In the genomic region with DNA sequence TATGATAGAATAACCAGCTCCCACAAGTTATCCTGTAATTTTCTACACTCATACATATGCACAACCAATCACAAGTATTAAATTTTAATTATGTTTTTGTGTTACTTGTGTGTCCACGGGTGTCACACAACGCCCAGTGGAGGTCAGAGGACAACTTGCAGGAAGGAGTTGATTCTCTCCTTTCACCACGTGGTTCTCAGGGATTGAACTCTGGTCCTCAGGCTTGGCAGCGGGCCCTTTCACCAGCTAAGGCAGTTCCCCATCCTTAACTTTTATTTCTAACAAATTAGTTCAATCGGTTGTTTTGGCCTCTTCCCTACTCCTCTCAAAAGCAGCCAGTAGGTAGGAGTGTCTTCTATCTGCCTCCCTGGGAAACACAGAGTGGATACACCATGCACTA, we compare ENCODE assay signal across 14 mouse cellular contexts.
"Had no signal": no experiment of that assay in that cellular context is flagged by ENCODE, and none has a peak within 500 bp of the region (broad histone marks: within the 10 kb centered on the region; RNA-seq: fewer than 3 reads in every experiment).

No protein-coding gene starts in this region.

- H3K36me3 ChIP-seq: hindbrain, embryonic 15.5 days; limb, embryonic 12.5 days; limb, embryonic 15.5 days had no signal

- ATAC-seq: intestine, postnatal 0 days had no signal

- H3K27ac ChIP-seq: hindbrain, embryonic 15.5 days; limb, embryonic 15.5 days; liver, embryonic 13.5 days had no signal

- H3K9me3 ChIP-seq: hindbrain, embryonic 15.5 days; limb, embryonic 12.5 days; limb, embryonic 15.5 days; liver, embryonic 13.5 days had no signal

- H3K4me2 ChIP-seq: hindbrain, embryonic 15.5 days; limb, embryonic 12.5 days; limb, embryonic 15.5 days; liver, embryonic 13.5 days; midbrain, embryonic 11.5 days had no signal

- H3K27me3 ChIP-seq: hindbrain, embryonic 15.5 days; limb, embryonic 12.5 days; limb, embryonic 15.5 days; liver, embryonic 13.5 days had no signal

- H3K4me3 ChIP-seq: hindbrain, embryonic 15.5 days; limb, embryonic 12.5 days; limb, embryonic 15.5 days; liver, embryonic 13.5 days had no signal

- H3K9ac ChIP-seq: hindbrain, embryonic 15.5 days; limb, embryonic 12.5 days; limb, embryonic 15.5 days; liver, embryonic 13.5 days had no signal

- DNase-seq: left cerebral cortex, postnatal 4 days; liver, embryonic 13.5 days; lung, adult 2 months; lung, postnatal 14 days; lung, postnatal 4 days; midbrain, embryonic 14.5 days; thymus, adult 2 months; thymus, postnatal 14 days; thymus, postnatal 4 days had no signal
